Mouse (Mus musculus): ENCODE results near the gene Wdr60.
A peak's percentile ranks its signal among the peaks of the same experiment; 100 is the strongest.

The Wdr60 gene

GRCm38 (mm10) chr12:116265275-116265674 lies 2.5 kb upstream of the Wdr60 start:
- DNase-seq (ENCODE audit: low spot score) = no peak

GRCm38 (mm10) chr12:116264756-116265155 lies 1.9 kb upstream of the Wdr60 start:
- DNase-seq (ENCODE audit: low spot score) = no peak

- DNase-seq (ENCODE audit: low spot score) = no peak
These were observed 4.5 kb downstream of the Wdr60 start for GRCm38 (mm10) chr12:116258321-116258720.

DNA sequence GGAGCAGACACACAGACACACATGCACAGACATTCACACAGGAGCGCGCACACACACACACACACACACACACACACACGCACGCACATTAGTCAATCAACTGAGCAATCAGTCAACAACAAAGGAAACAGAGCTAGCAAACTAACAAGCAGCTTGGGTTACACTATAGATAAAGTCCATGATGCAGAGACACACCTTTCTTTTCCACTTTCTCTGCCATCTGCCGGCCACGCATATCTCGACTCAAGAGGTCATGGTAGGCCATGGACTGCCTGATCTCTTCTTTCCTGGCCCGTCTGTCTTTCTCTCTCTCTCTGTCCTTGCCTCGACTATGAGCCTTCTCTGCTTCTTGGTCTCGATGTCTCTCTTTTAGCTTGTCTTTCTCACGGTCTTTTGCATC lies 7.2 kb downstream of the Wdr60 start:
- no peak for DNase-seq (ENCODE audit: low spot score)

DNA sequence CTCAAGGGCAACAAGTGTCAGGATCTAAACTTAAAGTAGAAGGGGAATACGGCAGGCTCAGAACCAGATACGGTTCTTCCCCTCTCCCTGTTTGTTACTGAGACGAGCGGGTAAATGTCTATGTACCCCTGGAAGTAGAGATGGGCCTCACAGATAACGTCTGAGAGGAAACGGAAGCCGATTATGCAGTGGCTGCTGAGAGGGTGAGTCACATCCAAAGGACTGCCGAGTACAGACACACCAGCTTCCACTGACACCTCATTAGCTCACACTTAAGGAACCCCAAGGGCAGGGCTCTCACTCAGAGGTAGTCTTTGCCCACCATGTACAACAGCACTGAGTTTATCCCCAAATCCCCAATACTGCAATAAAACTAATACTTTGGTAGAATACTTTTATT lies 8.2 kb downstream of the Wdr60 start:
- no peak for DNase-seq (ENCODE audit: low spot score)

DNA sequence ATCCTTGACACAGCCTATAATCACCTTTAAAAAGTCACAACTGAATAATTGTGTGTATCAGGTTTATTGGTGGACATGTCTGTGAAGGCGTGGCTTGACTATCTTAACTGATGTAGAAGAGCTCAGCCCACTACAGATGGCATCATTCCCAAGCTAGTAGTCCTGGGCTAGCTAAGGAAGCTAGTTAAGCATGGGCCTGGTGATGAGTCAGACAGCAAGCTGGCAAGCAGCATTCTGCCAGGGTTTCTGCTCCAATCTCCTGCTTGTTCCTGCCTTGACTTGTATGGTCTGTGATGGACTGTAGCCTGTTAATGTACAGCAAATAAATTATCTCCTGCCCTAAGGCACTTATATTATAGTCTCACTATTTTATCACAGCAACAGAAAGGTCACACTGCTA lies 18.2 kb downstream of the Wdr60 start:
- DNase-seq (ENCODE audit: low spot score) = no peak

DNA sequence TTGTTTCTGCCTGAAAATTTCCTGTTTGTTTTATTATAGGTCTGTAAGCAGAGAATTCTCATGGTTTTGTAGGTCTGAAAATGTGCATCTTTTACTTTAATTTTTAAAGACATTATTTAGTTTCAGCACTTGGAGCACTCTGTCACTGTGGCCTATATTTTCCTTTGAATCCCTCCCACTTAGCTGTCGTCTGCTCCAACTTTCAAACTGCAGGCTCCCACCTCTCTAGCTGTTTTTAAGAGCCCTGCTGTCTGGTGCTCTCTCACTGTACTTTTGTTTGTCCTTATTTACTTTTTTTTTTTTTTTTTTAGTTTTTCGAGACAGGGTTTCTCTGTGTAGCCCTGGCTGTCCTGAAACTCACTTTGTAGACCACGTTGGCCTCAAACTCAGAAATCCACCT lies 24.0 kb downstream of the Wdr60 start:
- no peak for DNase-seq (ENCODE audit: low spot score)

DNA sequence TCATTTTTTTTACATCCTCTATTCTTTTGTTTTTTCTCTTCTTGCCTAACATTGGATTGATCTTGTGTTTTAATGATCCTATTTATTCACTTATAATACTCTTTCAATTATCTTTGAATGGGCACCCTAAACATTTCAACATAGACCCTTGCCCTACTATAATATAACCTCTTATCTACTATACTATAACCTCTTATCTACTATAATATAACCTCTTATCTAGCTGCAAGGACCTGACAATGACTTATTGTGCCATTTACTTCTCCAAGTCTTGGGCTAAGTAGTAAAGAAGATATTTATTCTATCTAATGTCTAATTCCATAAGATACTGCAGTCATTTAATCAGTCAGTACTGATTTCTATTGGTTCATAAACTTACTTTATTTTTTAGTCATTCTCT lies 24.5 kb downstream of the Wdr60 start:
- no peak for DNase-seq (ENCODE audit: low spot score)

GRCm38 (mm10) chr12:116236658-116237057 lies 26.2 kb downstream of the Wdr60 start:
- DNase-seq (ENCODE audit: low spot score) = no peak

DNA sequence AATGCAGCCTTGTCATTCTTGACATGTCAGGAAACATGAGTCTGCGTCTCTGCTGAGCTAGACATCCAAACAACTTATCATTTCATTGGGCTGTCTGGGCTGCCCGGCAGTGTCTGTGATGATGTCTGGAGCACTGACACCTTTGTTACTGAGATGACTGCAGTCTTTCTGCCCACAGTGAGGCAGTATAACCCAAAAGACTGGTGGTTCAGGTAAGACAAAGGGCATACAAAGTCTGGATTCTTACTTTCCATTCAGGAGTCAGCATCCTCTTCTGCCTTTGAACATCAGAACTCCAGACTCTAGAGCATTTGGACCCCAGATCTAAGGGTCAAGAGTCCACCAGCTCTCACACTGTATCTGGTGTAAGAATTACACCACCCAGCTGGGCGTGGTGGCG lies 27.5 kb downstream of the Wdr60 start:
- DNase-seq (ENCODE audit: low spot score) = no peak

GRCm38 (mm10) chr12:116232061-116232460 lies 30.8 kb downstream of the Wdr60 start:
- no peak for DNase-seq (ENCODE audit: low spot score)

- peak; percentile 28 for DNase-seq (ENCODE audit: low spot score)
These were observed 31.2 kb downstream of the Wdr60 start for GRCm38 (mm10) chr12:116231612-116232011.

DNA sequence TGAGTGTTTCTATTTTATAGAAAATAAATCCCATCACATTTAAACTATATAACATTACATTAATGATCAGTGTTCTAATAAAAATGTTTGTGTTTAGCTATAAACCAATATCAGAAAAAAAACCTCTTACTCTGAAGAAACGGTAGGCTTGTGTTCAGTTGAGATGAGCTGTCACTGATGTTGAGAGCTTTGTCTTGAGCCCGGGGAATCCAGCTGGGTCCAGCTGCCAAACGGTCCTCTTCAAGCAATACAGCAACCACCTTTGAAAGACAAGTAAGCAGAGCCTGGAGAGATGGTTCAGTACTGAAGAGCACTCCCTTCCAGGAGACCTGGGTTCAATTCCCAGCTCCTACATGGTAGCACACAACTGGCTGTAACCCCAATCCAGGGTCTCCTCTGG lies 33.4 kb downstream of the Wdr60 start:
- DNase-seq (ENCODE audit: low spot score) = no peak

DNA sequence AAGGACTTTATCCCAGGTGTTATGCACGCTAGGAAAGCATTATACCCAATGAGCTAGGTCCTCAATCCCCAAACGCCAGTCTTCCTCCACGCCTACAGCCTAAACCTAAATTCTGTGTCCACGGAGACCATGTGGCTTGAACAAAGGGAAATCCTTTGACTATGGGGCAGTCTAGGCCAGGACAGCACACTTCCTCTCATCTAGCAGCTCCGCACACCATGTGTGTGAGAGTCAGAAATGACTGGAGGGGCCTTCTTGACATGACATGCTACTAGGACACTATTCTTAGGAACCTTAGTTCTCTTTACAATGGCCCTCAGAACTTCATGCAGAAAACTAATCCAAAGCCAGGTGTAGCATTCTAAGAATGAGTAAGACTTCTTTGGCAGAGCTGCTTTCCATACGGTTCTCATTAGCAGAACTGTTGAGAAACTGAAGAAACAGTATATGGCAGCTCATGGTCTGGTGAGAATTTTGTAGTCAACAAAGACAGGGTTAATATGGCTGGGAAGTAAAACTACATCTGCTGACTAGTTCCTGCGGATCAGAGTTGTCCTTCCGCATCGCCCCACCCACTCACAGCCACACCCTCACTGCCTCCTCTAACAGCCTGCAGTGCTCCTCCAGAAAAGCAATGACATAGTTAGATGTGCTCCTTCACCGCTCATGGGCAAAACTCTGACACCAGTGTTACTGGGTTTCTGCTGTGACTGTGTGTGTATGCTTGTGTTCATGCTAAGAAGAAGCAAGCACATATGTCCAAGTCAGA lies 36.3 kb downstream of the Wdr60 start:
- DNase-seq (ENCODE audit: low spot score) = no peak

DNA sequence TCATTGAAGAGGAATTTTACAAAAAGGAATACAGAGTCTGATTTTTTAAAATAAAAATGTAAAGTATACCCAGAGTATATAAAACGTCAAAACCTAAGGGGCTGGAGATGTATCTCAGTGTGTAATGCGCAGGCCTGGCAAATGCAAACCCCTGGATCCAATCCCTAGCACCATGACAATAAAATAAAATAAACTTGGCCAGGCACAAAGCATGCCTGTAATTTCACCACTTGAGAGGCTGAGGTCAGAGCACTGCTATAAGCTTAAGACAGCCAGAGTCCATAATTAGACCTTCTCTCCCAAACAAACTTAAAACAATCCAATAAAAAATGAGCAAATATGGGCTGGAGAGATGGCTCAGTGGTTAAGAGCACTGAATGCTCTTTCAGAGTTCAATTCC lies 39.7 kb downstream of the Wdr60 start:
- no peak for DNase-seq (ENCODE audit: low spot score)

- DNase-seq (ENCODE audit: low spot score) = no peak
These were observed 55.3 kb downstream of the Wdr60 start for GRCm38 (mm10) chr12:116207486-116207885.

DNA sequence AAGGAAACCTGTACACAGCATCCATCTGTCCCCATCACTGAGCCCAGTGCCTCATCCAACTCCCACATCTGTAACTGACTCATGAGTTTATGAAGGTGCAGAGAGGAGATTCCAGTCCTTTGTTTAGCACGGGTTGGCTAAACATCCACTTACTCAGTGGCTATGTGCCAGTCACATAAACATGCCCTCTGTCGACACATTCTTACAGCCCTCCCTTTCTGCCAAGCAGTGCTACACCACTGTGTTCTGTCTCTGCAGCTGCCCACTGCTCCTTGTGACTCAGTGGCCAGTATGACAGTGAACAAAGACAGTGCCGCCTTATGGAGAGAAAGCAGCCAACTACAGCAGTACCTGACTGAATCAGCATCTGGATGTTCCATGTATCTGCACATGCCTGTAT lies 57.1 kb downstream of the Wdr60 start:
- no peak for DNase-seq (ENCODE audit: low spot score)

- no peak for DNase-seq (ENCODE audit: low spot score)
These were observed 60.4 kb downstream of the Wdr60 start for GRCm38 (mm10) chr12:116202176-116202981.

- DNase-seq (ENCODE audit: low spot score) = no peak
These were observed 64.0 kb downstream of the Wdr60 start for GRCm38 (mm10) chr12:116198791-116199190.

DNA sequence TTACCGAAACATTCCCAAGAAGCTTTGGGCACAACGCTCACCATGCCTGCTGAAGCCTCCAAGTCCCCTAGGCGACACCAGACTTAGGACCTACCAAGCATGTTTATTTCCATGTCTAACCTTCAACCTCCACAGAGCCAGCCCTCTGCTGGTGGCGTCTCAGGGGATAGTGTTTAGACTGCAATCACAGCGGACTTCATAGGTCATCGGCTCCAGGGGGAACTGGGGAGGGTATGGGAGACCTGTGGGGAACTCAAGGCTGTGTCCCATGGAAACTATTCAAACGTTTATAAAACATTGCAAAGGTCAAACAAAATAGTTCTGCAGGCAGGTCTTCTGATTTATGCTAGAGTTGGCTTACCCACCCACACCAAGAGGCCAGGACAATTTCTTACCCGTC lies 66.6 kb downstream of the Wdr60 start:
- no peak for DNase-seq (ENCODE audit: low spot score)

- no peak for DNase-seq (ENCODE audit: low spot score)
These were observed 68.2 kb downstream of the Wdr60 start for GRCm38 (mm10) chr12:116194641-116195040.

DNA sequence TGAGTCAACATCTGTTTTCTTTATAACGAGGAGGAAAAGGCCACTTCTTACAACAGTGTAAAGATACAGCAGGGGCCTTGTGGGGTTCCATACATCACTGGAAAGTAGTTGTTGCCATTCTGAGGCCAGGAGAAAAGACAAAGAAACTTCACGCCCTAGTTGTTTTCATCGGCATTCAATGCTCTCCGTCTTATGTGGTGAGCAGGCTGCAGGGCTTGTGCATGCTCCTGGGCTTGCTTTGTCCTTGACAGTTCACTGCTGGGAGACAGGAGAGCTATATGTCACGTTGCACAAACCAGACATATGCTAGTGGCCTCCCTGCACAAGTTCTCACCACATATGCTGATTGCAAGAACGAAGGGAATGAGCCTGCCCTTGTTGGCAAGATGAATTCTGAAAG lies 68.9 kb downstream of the Wdr60 start:
- no peak for DNase-seq (ENCODE audit: low spot score)

GRCm38 (mm10) chr12:116183212-116183935 lies 79.4 kb downstream of the Wdr60 start:
- no peak for DNase-seq (ENCODE audit: low spot score)

All from urinary bladder, postnatal 10 days (tissue).